Mouse (Mus musculus) embryonic fibroblast, embryonic 13.5 days (primary cell): ENCODE measurements at regions not wholly inside any gene's neighbourhood (a gene's known extent, or its start where the extent isn't known, plus 50 kb on each side); places are given as distances from the start of the nearest gene placed in this dataset.

Source experiments
- CTCF ChIP-seq: IDR thresholded peaks from 2 replicates; pipeline ENCODE4 v1.5.1; 2011; ENCODE audit warnings: mild to moderate bottlenecking, control low read depth, low read length, moderate library complexity, borderline replicate concordance; ENCODE audit not compliant: insufficient read depth
- POLR2A ChIP-seq: IDR thresholded peaks from 2 replicates; pipeline ENCODE4 v1.6.1; 2011; ENCODE audit warnings: low read depth, mild to moderate bottlenecking, control low read depth, low read length, moderate library complexity

GRCm38 (mm10) chr4:40587254-40587653 lies 115.3 kb downstream of the Tmem215 start:
- no peak for TF ChIP-seq POLR2A
- no peak for TF ChIP-seq CTCF
